Mouse (Mus musculus) layer of hippocampus, adult 6 months (tissue): Measurements from ENCODE around the gene 4930563M21Rik. TPM values are rescaled to one million over a fixed set of nuclear protein-coding genes. Genes with fewer than 3 reads are reported as not detected.

ENCODE experiments used
- long read RNA-seq, 2 experiments: library from polyadenylated mRNA; unstranded; transcript quantifications; one replicate each; pipeline ENCODE4 v2.0.0; 2019 to 2020
- polyA plus RNA-seq: library from polyadenylated mRNA; unstranded; fragments of <200 nt; fragmentation: Nextera tagmentation; gene quantifications from 2 replicates; pipeline ENCODE4 v1.2.3, GENCODE M21; 2021

Gene 4930563M21Rik
- not detected in 2 replicates for polyA plus RNA-seq
- long read RNA-seq, experiment 1, result 0 reads
- long read RNA-seq, experiment 2, result 0 reads

DNA sequence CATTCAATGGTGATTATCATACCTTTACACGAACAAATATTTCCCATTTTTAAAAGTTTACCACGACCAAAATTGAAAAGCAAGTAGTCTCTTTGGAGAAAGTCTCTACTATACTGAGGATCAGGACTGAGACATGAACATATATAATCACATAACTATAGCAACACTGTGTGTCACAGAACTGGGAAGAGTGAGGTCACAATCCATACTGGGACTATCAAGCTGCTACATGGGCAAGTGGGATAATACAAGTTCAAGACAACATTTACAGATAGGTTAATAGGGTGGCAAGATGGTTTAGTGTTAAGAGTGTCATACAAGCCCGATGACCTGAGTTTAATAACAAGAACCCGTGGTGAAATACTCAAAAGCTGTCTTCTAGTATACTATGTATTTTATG, at the start of gene 4930563M21Rik:
TSS of gene 4930563M21Rik (minus strand) at position 101 of the 400 bp plus-strand sequence.

DNA sequence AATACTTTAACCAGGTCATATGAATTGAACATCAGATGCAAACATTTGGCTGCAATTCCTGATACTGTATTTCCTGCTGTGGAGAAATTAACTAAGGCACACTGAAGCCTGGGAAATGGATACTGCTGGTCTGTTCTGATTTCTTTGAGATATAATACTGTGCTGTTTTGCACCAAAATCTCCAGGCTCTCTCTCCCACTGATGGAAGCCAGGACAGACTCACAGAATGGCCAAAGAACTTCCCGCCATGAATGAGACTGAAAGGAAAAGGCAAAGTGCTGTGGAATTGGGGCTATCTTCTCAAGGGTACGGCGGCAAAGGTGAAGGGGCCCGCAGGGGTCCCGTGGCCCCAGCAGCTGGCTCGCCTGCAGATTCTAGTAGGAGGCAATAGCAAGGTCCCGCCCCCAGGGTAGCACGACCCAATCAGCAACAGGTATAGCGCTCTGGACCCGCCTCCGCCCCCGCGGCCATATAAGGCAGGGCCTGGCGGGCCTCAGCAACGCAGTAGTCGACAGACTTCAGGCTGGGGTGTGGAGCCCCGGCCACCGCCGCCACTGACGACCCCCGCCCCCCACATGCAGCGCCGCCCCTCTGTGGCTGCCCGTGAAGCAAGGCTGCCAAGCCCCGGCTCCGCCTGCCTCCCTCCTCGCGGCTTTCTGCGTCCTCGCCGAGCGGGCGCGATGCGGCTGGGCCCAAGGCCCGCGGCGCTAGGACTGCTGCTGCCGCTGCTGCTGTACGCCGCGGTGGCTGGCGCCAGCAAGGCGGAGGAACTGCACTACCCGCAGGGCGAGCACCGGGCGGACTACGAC, 31.2 kb upstream of the 4930563M21Rik start, which contains the start of gene Rcn2:
TSS of gene Rcn2 (plus strand) at position 474 of the 809 bp plus-strand sequence.

DNA sequence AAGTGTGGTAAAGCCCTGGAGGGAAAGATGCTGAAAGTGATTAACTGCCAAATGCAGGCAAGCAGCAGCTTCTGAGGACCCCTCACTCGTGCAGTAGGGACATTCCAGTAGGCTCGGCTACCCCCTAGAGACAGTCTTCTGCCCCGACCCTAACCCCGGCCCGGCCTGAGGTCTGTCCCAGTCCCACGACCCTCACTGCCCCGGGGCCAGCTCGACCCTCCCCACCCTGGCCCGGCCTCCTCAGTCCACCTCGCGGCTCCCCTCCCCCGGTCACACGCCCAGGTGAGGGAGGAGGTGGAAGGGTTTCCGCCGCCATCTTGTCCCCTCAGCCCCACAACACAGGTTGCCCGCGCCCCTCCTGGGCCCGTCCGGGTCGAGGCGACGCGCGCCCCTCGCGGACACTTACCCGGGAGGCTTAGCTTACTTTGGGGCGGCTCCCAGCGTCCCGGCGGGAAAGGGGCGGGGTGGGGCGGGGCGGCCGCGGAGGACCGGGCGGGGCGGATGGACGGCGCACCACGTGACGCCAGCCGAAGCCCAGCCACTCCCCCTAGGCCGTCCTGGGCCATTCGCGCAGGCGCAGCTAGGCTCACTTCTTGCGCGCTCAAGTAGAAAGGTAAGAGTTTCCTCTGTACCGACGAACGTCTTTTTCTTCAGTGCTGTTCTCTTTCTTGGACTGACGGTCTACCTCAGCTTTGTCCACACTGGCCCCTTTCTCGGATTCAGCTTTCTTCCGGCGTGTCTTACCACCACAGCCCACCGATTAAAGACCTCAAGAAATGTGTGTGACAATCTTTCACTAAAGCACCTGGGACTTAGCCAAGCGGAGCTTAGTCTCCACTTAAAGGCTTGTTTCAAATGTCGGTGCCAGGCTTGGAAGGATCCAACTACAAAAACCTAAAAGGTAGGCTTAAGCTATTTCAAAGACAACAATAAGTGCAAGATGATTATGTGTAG, 72.4 kb downstream of the 4930563M21Rik start, which contains the start of gene Scaper:
TSS of gene Scaper (minus strand) at position 456 of the 954 bp plus-strand sequence.

Other genes with a start within 250 kb of the 4930563M21Rik start
- 7.8 and 8.3 TPM in 2 replicates for gene Scaper, start 72.4 kb downstream of the 4930563M21Rik start, polyA plus RNA-seq
- 143 and 154 TPM in 2 replicates for gene Rcn2, start 31.3 kb upstream of the 4930563M21Rik start, polyA plus RNA-seq
- gene Pstpip1, start 79.4 kb upstream of the 4930563M21Rik start, polyA plus RNA-seq, result 1.1 and 2.2 TPM in 2 replicates
- gene Tspan3, start 154.9 kb upstream of the 4930563M21Rik start, polyA plus RNA-seq, result 792 and 815 TPM in 2 replicates